Mouse (Mus musculus) neural tube, embryonic 13.5 days (tissue): ENCODE measurements around the gene Irf2. TPM values are rescaled to one million over a fixed set of nuclear protein-coding genes. Genes with fewer than 3 reads are reported as not detected.

Experiments used
- ATAC-seq: fragments of 200-750 bp; cut with Nextera tagmentation; 2 replicates; pipeline ENCODE4 v1.8.0; 2017; ENCODE audit warnings: low read depth, mild to moderate bottlenecking, moderate TSS enrichment, moderate library complexity
- H3K27ac ChIP-seq: fragments of 300-500 bp; sonication (generic); replicated peaks from 2 replicates; pipeline ENCODE4 v1.5.1; 2015; ENCODE audit warnings: moderate library complexity, mild to moderate bottlenecking, inconsistent platforms
- H3K27me3 ChIP-seq: fragments of 300-500 bp; sonication (generic); 2 replicates; pipeline ENCODE4 v1.6.1; 2015; ENCODE audit warnings: mild to moderate bottlenecking, inconsistent platforms
- H3K36me3 ChIP-seq: fragments of 300-500 bp; sonication (generic); 2 replicates; pipeline ENCODE4 v1.6.1; 2015; ENCODE audit warnings: mild to moderate bottlenecking, inconsistent platforms
- H3K4me1 ChIP-seq: fragments of 300-500 bp; sonication (generic); replicated peaks from 2 replicates; pipeline ENCODE4 v1.6.1; 2015; ENCODE audit warnings: inconsistent platforms
- H3K4me2 ChIP-seq: fragments of 300-500 bp; sonication (generic); 2 replicates; pipeline ENCODE4 v1.6.1; 2015; ENCODE audit warnings: inconsistent platforms, mild to moderate bottlenecking, moderate library complexity
- H3K4me3 ChIP-seq: fragments of 300-500 bp; sonication (generic); 2 replicates; pipeline ENCODE4 v1.5.1; 2015; ENCODE audit warnings: mild to moderate bottlenecking, inconsistent platforms
- H3K9ac ChIP-seq: fragments of 300-500 bp; sonication (generic); 2 replicates; pipeline ENCODE4 v1.6.1; 2015; ENCODE audit warnings: moderate library complexity, mild to moderate bottlenecking, inconsistent platforms
- H3K9me3 ChIP-seq: fragments of 300-500 bp; sonication (generic); 2 replicates; pipeline ENCODE4 v1.6.1; 2016; ENCODE audit warnings: inconsistent platforms
- WGBS: fragments of 180-500 bp; shearing (Covaris S2); methylation state at CpG from one replicate; pipeline ENCODE4 v1.1.7; 2015; 5-methylcytosine and 5-hydroxymethylcytosine counted together
- polyA plus RNA-seq: library from polyadenylated mRNA; unstranded; fragments of >200 nt; fragmentation: Nextera tagmentation; extraction: Ambion mirVana; gene quantifications from 2 replicates; pipeline ENCODE4 v1.2.1, GENCODE M21; 2015

Irf2 gene
- polyA plus RNA-seq, 1 experiment from 2014 or later, result 13.5 TPM

GRCm38 (mm10) chr8:46732381-46732915, 7.1 kb upstream of the Irf2 start:
- Histone ChIP-seq H3K36me3 (no peaks in the 10 kb centered on the region), H3K4me2 (no peak overlapping the region), H3K9ac (no peak overlapping the region), H3K4me3 (no peak overlapping the region), H3K4me1 (0 out of 2 replicates have a peak, but pooled peaks cover 4% of the 10 kb centered on the region), H3K27me3 (no peaks in the 10 kb centered on the region), H3K9me3 (no peaks in the 10 kb centered on the region), H3K27ac (no peak overlapping the region)
- WGBS, result 84% methylated on average over 7 of the region's 7 CpGs
- no peak for ATAC-seq

- no peaks in the 10 kb centered on the region for H3K36me3 ChIP-seq
- H3K9ac ChIP-seq, result no peak overlapping the region
- H3K4me3 ChIP-seq, result no peak overlapping the region
- H3K27me3 ChIP-seq, result no peaks in the 10 kb centered on the region
- no peak overlapping the region for H3K27ac ChIP-seq
- H3K4me1 ChIP-seq, result peaks cover 8% of the 10 kb centered on the region; the same call in 1 of the 2 replicates
- ATAC-seq, result no peak
- WGBS, result 82% methylated on average over 8 of the region's 8 CpGs
- H3K9me3 ChIP-seq, result no peaks in the 10 kb centered on the region
- no peak overlapping the region for H3K4me2 ChIP-seq
Observed at GRCm38 (mm10) chr8:46733603-46734002, 5.9 kb upstream of the Irf2 start.

- H3K4me1 ChIP-seq, result peaks cover 11% of the 10 kb centered on the region; the same call in 1 of the 2 replicates
- no peaks in the 10 kb centered on the region for H3K36me3 ChIP-seq
- no peak overlapping the region for H3K4me3 ChIP-seq
- H3K4me2 ChIP-seq, result no peak overlapping the region
- ATAC-seq, result no peak
- 64% methylated on average over 11 of the region's 11 CpGs for WGBS
- H3K27ac ChIP-seq, result no peak overlapping the region
- no peak overlapping the region for H3K9ac ChIP-seq
- H3K27me3 ChIP-seq, result no peaks in the 10 kb centered on the region
- H3K9me3 ChIP-seq, result no peaks in the 10 kb centered on the region
Observed at GRCm38 (mm10) chr8:46735505-46735904, 4.0 kb upstream of the Irf2 start.

GRCm38 (mm10) chr8:46736260-46736659, 3.3 kb upstream of the Irf2 start:
- H3K27me3 ChIP-seq, result no peaks in the 10 kb centered on the region
- no peaks in the 10 kb centered on the region for H3K9me3 ChIP-seq
- H3K4me3 ChIP-seq, result no peak overlapping the region
- H3K4me1 ChIP-seq, result peaks cover 11% of the 10 kb centered on the region; the same call in 1 of the 2 replicates
- H3K9ac ChIP-seq, result no peak overlapping the region
- H3K4me2 ChIP-seq, result no peak overlapping the region
- 80% methylated on average over 3 of the region's 3 CpGs for WGBS
- H3K36me3 ChIP-seq, result no peaks in the 10 kb centered on the region
- no peak overlapping the region for H3K27ac ChIP-seq
- ATAC-seq, result no peak

- H3K9me3 ChIP-seq, result no peaks in the 10 kb centered on the region
- H3K4me2 ChIP-seq, result no peak overlapping the region
- H3K9ac ChIP-seq, result no peak overlapping the region
- H3K36me3 ChIP-seq, result no peaks in the 10 kb centered on the region
- no peak overlapping the region for H3K4me3 ChIP-seq
- WGBS, result 87% methylated on average over 10 of the region's 10 CpGs
- no peak for ATAC-seq
- H3K27me3 ChIP-seq, result no peaks in the 10 kb centered on the region
- H3K27ac ChIP-seq, result no peak overlapping the region
- peaks cover 21% of the 10 kb centered on the region for H3K4me1 ChIP-seq
Observed at GRCm38 (mm10) chr8:46737421-46737820, 2.1 kb upstream of the Irf2 start.

GRCm38 (mm10) chr8:46737907-46738306, 1.6 kb upstream of the Irf2 start:
- no peak overlapping the region for H3K4me3 ChIP-seq
- no peak overlapping the region for H3K9ac ChIP-seq
- 72% methylated on average over 3 of the region's 3 CpGs for WGBS

GRCm38 (mm10) chr8:46738601-46739000, 931 bp upstream of the Irf2 start:
- Histone ChIP-seq H3K4me1 (peaks cover 28% of the 10 kb centered on the region), H3K9ac (no peak overlapping the region), H3K27me3 (no peaks in the 10 kb centered on the region), H3K4me2 (peak overlapping the region; percentile 76), H3K9me3 (no peaks in the 10 kb centered on the region), H3K4me3 (peak overlapping the region; percentile 94), H3K27ac (no peak overlapping the region; the same call in 1 of the 2 replicates), H3K36me3 (no peaks in the 10 kb centered on the region)
- no peak for ATAC-seq
- WGBS, result 21% methylated on average over 5 of the region's 5 CpGs

More at GRCm38 (mm10) chr8:46737907-46738306, 1.6 kb upstream of the Irf2 start:
- H3K27me3 ChIP-seq, result no peaks in the 10 kb centered on the region
- H3K36me3 ChIP-seq, result no peaks in the 10 kb centered on the region
- H3K9me3 ChIP-seq, result no peaks in the 10 kb centered on the region
- no peak overlapping the region for H3K27ac ChIP-seq
- peaks cover 26% of the 10 kb centered on the region for H3K4me1 ChIP-seq
- ATAC-seq, result no peak
- H3K4me2 ChIP-seq, result peak overlapping the region; percentile 76; the same call in 1 of the 2 replicates

- WGBS, result under 1% methylated on average over 22 of the region's 22 CpGs
- peak; percentile 13 for ATAC-seq
- H3K27me3 ChIP-seq, result no peaks in the 10 kb centered on the region
- peak overlapping the region; percentile 76 for H3K4me2 ChIP-seq
- H3K4me3 ChIP-seq, result peak overlapping the region; percentile 94
- H3K9me3 ChIP-seq, result no peaks in the 10 kb centered on the region
- H3K9ac ChIP-seq, result peak overlapping the region; percentile 99
- H3K27ac ChIP-seq, result peak overlapping the region; percentile 93
- H3K4me1 ChIP-seq, result peaks cover 33% of the 10 kb centered on the region
- H3K36me3 ChIP-seq, result no peaks in the 10 kb centered on the region
Observed at GRCm38 (mm10) chr8:46739956-46740512, 502 bp downstream of the Irf2 start.

- no peaks in the 10 kb centered on the region for H3K9me3 ChIP-seq
- H3K4me2 ChIP-seq, result peak overlapping the region; percentile 76
- peak overlapping the region; percentile 94 for H3K4me3 ChIP-seq
- peaks cover 30% of the 10 kb centered on the region for H3K4me1 ChIP-seq
- no peaks in the 10 kb centered on the region for H3K27me3 ChIP-seq
- peak; percentile 77 for ATAC-seq
- no peaks in the 10 kb centered on the region for H3K36me3 ChIP-seq
- H3K9ac ChIP-seq, result peak overlapping the region; percentile 99
- H3K27ac ChIP-seq, result peak overlapping the region; percentile 93
- under 1% methylated on average over 86 of the region's 97 CpGs for WGBS
Observed at GRCm38 (mm10) chr8:46740513-46741280, 1.2 kb downstream of the Irf2 start.

- peak overlapping the region; percentile 76 for H3K4me2 ChIP-seq
- H3K9me3 ChIP-seq, result no peaks in the 10 kb centered on the region
- peak overlapping the region; percentile 99 for H3K9ac ChIP-seq
- H3K4me3 ChIP-seq, result peak overlapping the region; percentile 94
- peak overlapping the region; percentile 93 for H3K27ac ChIP-seq
- H3K4me1 ChIP-seq, result peaks cover 29% of the 10 kb centered on the region
- H3K27me3 ChIP-seq, result no peaks in the 10 kb centered on the region
- ATAC-seq, result peak; percentile 54
- H3K36me3 ChIP-seq, result no peaks in the 10 kb centered on the region
- under 1% methylated on average over 24 of the region's 28 CpGs for WGBS
Observed at GRCm38 (mm10) chr8:46741281-46741791, 1.8 kb downstream of the Irf2 start.

GRCm38 (mm10) chr8:46741991-46742690, 2.6 kb downstream of the Irf2 start:
- WGBS, result 31% methylated on average over 8 of the region's 8 CpGs
- Histone ChIP-seq H3K9ac (peak overlapping the region; percentile 99; the same call in 1 of the 2 replicates), H3K27ac (peak overlapping the region; percentile 93; the same call in 1 of the 2 replicates), H3K27me3 (no peaks in the 10 kb centered on the region), H3K36me3 (no peaks in the 10 kb centered on the region), H3K9me3 (no peaks in the 10 kb centered on the region), H3K4me3 (peak overlapping the region; percentile 94), H3K4me2 (peak overlapping the region; percentile 76), H3K4me1 (peaks cover 29% of the 10 kb centered on the region)
- ATAC-seq, result no peak
